Mouse (Mus musculus) embryonic facial prominence, embryonic 10.5 days (tissue): ENCODE measurements around the gene Ripor2. TPM values are rescaled to one million over a fixed set of nuclear protein-coding genes. Genes with fewer than 3 reads are reported as not detected.

Source experiments
- DNase-seq: peaks from one replicate; pipeline ENCODE4 v3.0.0-alpha.2; 2017; ENCODE audit warnings: low spot score
- H3K27ac ChIP-seq: fragments of 300-500 bp; sonication (generic); replicated peaks from 2 replicates; pipeline ENCODE4 v1.5.1; 2016; ENCODE audit warnings: mild to moderate bottlenecking
- H3K27me3 ChIP-seq: fragments of 300-500 bp; sonication (generic); replicated peaks from 2 replicates; pipeline ENCODE4 v1.6.1; 2016; ENCODE audit warnings: low read depth, mild to moderate bottlenecking; ENCODE audit not compliant: poor library complexity, severe bottlenecking
- H3K36me3 ChIP-seq: fragments of 300-500 bp; sonication (generic); replicated peaks from 2 replicates; pipeline ENCODE4 v1.6.1; 2016; ENCODE audit warnings: mild to moderate bottlenecking, moderate library complexity
- H3K4me1 ChIP-seq: fragments of 300-500 bp; sonication (generic); 2 replicates; pipeline ENCODE4 v1.6.1; 2016
- H3K4me3 ChIP-seq: fragments of 300-500 bp; sonication (generic); 2 replicates; pipeline ENCODE4 v1.5.1; 2016; ENCODE audit warnings: mild to moderate bottlenecking, moderate library complexity
- H3K9me3 ChIP-seq: fragments of 300-500 bp; sonication (generic); 2 replicates; pipeline ENCODE4 v1.6.1; 2016; ENCODE audit warnings: mild to moderate bottlenecking
- WGBS: fragments of 180-500 bp; shearing (Covaris S2); methylation state at CpG from one replicate; pipeline ENCODE4 v1.1.7; 2016; 5-methylcytosine and 5-hydroxymethylcytosine counted together
- polyA plus RNA-seq: library from polyadenylated mRNA; unstranded; fragments of >200 nt; fragmentation: Nextera tagmentation; extraction: Ambion mirVana; gene quantifications from 2 replicates; pipeline ENCODE4 v1.2.1, GENCODE M21; 2016

Gene Ripor2
- polyA plus RNA-seq, 1 experiment from 2014 or later = 2.6 TPM

DNA sequence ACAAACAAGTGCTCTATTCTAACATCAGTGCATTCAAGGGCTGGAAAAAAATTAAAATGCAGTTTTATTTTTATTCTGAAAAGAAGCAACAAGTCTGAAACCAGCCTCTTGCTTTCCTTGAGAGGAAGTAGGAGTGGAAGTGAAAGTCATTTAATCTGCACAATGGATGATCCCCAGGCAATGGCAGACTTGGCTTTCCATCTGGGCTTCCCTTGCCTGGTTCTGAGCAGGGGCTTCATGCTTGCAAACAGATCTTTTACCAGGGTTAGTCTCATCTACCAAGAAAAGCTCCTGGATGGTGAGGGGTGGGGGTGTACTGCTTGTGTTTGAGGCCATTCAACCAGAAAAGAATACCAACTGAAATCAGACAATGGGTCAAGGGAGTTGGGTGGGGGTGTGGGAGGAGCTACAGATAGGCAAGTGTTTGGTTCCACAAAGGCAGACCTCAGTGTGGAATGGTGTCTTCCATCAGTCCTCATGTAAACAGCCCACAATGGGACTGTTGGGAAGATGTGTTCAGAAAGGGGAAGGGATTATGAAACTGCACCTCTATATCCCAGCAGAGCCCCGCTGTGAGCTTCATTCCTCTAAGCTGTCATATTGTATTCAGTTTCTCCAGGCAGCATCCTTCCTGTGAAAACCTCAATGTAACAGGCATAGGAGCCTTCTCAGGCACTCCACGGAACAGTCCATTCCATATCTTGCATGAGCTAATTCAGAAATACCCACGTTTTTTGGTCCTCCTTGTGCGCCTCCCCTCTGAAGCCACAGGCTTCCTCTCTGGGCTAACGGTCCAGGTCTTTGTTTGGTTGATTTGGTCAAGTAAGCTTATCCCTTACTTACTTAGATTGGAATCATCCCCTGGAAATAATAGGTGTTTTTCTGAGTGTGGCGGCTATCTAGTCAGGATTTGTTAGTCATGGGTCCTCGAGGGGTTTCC is 59.8 kb downstream of the Ripor2 start:
- Histone ChIP-seq H3K27ac (no peak overlapping the region), H3K4me3 (no peak overlapping the region)
- DNase-seq = no peak

DNA sequence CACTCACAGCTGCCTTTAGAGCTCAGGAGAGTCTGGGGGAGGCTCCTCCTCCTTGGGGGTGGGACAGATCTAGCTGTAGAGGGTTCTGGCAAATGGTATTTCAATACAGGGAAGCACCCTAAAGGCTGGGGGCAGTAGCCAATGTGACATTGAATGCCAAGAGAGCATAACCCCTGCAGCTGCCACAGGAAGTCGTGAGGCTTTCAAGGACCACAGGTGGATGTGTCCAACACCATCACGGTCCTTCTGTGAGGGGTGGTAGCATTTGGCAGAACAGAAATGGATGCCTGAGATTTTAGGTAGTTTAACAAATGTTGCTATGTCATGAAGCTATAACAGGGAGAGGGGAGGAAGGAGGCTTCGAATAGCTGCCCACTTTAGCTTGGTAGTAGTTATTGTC is 63.2 kb downstream of the Ripor2 start:
- Histone ChIP-seq H3K4me3 (no peak overlapping the region), H3K9me3 (no peaks in the 10 kb centered on the region), H3K27ac (no peak overlapping the region), H3K36me3 (no peaks in the 10 kb centered on the region), H3K27me3 (peaks cover 15% of the 10 kb centered on the region), H3K4me1 (peaks cover 11% of the 10 kb centered on the region)
- 83% methylated on average over 3 of the region's 3 CpGs for WGBS
- no peak for DNase-seq

More for the DNA sequence above, 59.8 kb downstream of the Ripor2 start:
- Histone ChIP-seq H3K27me3 (peaks cover 49% of the 10 kb centered on the region), H3K9me3 (no peaks in the 10 kb centered on the region), H3K36me3 (no peaks in the 10 kb centered on the region), H3K4me1 (peaks cover 27% of the 10 kb centered on the region)
- WGBS = 49% methylated on average over 7 of the region's 7 CpGs

DNA sequence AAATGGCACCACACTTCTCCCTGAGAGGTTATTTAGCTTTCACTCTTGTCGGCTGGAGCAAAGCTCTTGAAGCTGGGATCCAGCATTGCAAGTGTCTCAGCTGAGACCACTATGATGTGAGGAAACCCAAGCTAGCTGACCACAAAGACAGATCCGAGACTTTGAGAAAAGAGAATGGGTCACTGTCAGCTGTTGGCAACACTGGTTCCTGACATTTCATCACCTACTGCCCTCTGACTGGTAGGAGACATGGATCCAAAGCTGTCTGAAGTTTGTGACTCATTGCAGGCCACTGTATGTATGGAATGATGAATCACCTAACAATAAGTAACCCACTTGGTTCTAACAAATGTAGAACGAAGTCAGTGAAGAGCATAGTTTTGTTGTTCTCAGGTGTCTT is 64.3 kb downstream of the Ripor2 start:
- DNase-seq = no peak
- 82% methylated on average over 3 of the region's 3 CpGs for WGBS
- H3K27ac ChIP-seq = no peak overlapping the region
- no peaks in the 10 kb centered on the region for H3K9me3 ChIP-seq
- peaks cover 11% of the 10 kb centered on the region for H3K4me1 ChIP-seq
- H3K36me3 ChIP-seq = no peaks in the 10 kb centered on the region
- H3K4me3 ChIP-seq = no peak overlapping the region
- peaks cover 3% of the 10 kb centered on the region; the same call in 1 of the 2 replicates for H3K27me3 ChIP-seq

DNA sequence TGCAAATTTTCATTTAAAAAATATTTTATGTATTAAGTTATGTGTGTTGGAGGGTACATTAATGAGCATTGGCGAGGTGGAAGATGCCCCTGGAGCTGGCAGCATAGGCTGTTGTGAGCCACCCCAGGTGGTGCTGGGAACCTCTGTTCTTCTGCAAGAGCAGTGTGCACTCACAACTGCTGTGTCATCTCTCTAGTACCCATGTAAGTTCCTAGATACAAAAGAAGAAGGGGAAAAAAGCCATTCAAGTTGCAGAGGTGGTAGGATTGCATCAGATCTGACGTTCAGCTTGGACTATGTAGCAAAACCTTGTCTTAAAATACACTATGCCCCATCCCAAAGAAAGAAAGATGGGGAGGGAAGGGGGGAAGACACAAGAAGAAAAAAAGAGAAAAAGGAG is 65.5 kb downstream of the Ripor2 start:
- H3K4me3 ChIP-seq = no peak overlapping the region
- peaks cover 7% of the 10 kb centered on the region for H3K4me1 ChIP-seq
- WGBS = 87% methylated on average over 2 of the region's 2 CpGs
- DNase-seq = no peak
- no peak overlapping the region for H3K27ac ChIP-seq
- no peaks in the 10 kb centered on the region for H3K27me3 ChIP-seq
- no peaks in the 10 kb centered on the region for H3K9me3 ChIP-seq
- no peaks in the 10 kb centered on the region for H3K36me3 ChIP-seq

DNA sequence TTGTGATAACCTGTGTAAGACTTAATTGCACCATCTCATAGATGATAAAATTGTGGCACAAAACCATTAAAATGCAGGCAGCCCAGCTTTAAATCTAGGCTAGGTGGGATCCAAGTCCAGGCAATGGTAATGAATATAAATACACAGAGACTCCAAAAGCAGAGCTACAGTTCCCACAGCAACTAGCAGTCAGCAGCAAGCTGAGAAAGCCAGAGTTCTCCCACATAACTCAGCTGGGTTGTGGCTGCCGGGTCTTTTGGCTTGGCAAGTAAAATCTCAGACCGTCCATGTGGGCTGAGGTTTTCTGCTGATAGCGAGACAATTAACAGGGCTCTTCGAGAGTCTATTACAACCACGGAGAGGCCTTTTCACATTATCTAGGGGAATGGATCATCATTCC is 66.0 kb downstream of the Ripor2 start:
- Histone ChIP-seq H3K27me3 (no peaks in the 10 kb centered on the region), H3K4me3 (no peak overlapping the region), H3K36me3 (no peaks in the 10 kb centered on the region), H3K27ac (no peak overlapping the region), H3K9me3 (no peaks in the 10 kb centered on the region), H3K4me1 (peaks cover 7% of the 10 kb centered on the region)
- 82% methylated on average over 5 of the region's 5 CpGs for WGBS
- DNase-seq = no peak

DNA sequence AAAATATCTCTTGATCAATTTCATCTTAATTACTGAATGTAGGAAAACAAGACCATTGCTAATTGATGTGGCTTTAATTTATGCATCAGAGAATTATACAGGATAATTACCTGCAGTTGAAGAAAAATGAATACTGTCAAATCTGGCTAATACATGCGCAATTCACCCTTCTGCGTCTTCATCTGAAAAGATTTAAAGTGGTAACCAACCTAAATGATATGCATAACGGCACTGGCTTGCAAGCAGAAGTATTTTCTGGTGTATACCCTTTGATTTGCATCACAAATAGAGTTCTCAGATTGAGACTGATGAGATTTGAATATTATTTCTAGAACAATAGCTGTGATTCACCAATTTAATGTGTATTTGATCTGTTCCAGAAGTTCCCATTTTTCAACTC is 66.7 kb downstream of the Ripor2 start:
- Histone ChIP-seq H3K4me1 (peaks cover 7% of the 10 kb centered on the region), H3K4me3 (no peak overlapping the region), H3K9me3 (no peaks in the 10 kb centered on the region), H3K27me3 (no peaks in the 10 kb centered on the region), H3K27ac (no peak overlapping the region), H3K36me3 (no peaks in the 10 kb centered on the region)
- DNase-seq = no peak
- 93% methylated on average over 3 of the region's 3 CpGs for WGBS

DNA sequence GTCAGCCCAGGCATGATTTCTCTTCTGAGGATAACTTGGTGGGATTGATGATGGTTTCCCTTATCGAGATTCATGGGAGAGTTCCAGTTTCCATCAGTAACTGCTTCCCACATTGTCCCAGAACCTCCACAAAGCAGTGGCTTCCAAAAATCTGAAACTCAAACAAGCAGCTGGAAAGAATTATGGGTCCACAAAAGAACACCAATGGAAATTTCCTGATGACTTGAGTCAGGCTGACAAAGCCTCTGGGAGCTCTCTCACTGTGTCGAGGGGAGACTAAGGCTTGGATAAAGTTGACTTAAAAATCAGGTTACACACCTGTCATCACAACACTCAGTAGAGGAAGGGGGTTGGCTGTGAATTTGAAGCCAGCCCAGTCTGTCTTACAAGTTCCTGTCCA is 67.1 kb downstream of the Ripor2 start:
- Histone ChIP-seq H3K4me1 (peaks cover 5% of the 10 kb centered on the region; the same call in 1 of the 2 replicates), H3K27ac (no peak overlapping the region), H3K4me3 (no peak overlapping the region), H3K27me3 (no peaks in the 10 kb centered on the region), H3K36me3 (no peaks in the 10 kb centered on the region), H3K9me3 (no peaks in the 10 kb centered on the region)
- DNase-seq = no peak
- 53% methylated on average over 2 of the region's 2 CpGs for WGBS

DNA sequence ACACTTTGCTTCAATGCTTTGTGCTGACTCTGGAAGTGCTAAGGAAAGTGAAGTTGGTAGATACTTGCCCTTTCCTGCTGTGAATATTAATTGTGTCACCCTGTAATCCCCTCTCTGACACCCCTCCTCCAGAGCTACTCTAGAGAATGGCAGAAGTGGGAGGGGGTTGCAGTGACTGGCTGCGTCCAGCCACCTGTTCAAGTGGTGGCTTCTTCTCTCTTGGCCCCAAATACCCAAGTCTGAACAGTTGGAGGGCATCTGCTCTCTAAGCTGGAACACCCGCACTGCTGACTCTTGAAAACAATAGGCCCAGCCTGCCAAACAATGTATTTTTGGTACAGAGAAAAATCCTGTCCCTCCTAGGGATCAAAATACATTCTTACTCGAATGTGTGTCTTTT is 69.0 kb downstream of the Ripor2 start:
- H3K9me3 ChIP-seq = no peaks in the 10 kb centered on the region
- H3K4me3 ChIP-seq = no peak overlapping the region
- DNase-seq = no peak
- H3K27ac ChIP-seq = no peak overlapping the region
- H3K36me3 ChIP-seq = no peaks in the 10 kb centered on the region
- H3K27me3 ChIP-seq = no peaks in the 10 kb centered on the region
- 74% methylated on average over 3 of the region's 3 CpGs for WGBS
- peaks cover 5% of the 10 kb centered on the region; the same call in 1 of the 2 replicates for H3K4me1 ChIP-seq

DNA sequence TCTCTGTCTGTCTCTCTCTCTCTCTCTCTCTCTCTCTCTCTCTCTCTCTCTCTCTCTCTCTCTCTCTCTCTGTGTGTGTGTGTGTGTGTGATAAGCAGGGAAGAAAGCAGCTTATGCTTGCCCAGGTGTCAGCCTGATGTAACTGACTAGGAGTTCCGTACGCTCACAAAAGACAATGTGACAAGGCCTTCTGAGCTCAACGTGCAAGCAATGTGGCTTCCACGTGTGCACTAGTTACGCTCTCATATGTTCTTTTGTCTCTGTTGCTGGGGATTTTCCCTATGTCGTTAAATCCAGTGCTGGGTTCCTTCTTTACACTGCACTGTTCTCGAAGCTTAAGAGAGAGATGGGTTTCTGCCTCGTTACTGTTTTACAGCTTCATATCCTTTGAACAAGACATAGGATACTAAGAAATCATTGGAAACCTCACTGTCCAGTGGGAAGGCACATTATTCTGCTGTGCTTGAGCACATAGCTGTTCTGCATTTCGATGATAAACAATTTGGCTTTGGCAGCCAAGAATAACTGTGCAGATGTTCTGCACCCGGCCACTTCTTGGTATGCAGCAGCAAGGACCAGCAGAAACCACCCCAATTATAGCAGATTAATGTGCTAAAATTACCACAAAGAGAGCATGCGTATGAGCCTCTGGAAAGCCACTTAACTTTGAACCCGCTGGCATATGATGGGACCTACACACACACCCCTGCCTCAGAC is 73.1 kb downstream of the Ripor2 start:
- Histone ChIP-seq H3K36me3 (no peaks in the 10 kb centered on the region), H3K27me3 (no peaks in the 10 kb centered on the region), H3K9me3 (no peaks in the 10 kb centered on the region), H3K27ac (no peak overlapping the region; the same call in 1 of the 2 replicates), H3K4me3 (no peak overlapping the region), H3K4me1 (peaks cover 10% of the 10 kb centered on the region)
- no peak for DNase-seq
- 79% methylated on average over 12 of the region's 12 CpGs for WGBS

DNA sequence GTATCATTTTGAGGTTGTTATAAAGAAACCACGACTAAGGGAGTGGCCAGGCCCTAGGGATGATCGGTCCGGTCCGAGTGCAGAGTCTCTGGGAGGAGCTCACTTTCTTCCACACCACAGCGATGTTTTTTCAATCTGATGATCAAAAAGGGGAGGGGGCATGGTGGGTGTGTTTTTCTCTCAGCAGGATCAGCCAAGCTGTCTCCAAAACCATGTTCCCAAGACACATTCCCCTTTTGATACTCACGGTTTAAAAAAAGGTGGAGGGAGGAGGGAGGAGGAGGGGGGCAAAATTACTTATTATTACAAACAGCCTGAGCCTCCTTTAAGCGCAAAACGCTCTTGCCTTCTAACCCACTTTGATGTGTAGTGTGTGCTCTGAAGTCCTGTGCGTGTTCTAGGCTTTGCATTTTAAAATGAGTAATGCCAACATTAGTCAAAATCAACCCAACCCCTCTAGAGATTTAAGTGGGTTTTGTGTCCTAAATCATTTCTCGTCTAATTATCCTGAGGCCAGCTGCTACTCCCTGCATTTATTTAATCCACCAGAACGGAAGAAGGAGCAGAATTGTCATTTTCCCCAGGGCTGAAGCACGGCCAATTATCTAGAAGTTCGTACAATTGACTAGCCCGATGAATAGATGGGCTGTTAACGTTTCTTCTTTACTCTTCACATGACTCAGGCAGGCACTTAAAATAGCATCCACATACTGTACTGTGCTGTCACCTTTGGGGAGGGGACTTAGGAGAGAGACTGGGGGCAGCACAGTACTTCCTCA is 74.9 kb downstream of the Ripor2 start:
- H3K4me1 ChIP-seq = peaks cover 10% of the 10 kb centered on the region
- DNase-seq = no peak
- H3K27me3 ChIP-seq = no peaks in the 10 kb centered on the region
- no peaks in the 10 kb centered on the region for H3K9me3 ChIP-seq
- no peak overlapping the region for H3K27ac ChIP-seq
- H3K36me3 ChIP-seq = no peaks in the 10 kb centered on the region
- 36% methylated on average over 15 of the region's 15 CpGs for WGBS
- 0 out of 2 replicates have a peak overlapping the region, but pooled peaks have one; percentile 8 for H3K4me3 ChIP-seq

DNA sequence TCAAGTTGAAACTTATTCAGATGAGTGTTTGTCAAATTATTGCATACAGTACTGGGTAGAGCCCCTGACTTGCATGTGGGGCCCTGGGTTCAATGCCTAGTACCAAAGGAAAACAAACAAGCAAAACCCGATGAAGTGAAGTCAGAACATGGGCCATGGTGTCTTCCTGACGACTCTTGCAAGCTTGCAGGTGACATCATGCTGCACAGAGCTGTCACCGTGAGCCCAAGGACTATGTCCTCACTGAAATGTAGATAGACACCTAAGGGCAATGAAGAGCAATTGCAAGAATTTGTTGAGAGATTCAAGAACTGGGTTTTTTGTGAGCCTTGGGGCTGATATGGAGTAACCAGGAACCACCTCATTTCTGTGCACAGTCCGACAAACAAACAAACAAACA is 84.8 kb downstream of the Ripor2 start:
- Histone ChIP-seq H3K9me3 (no peaks in the 10 kb centered on the region), H3K4me3 (no peak overlapping the region), H3K36me3 (no peaks in the 10 kb centered on the region), H3K27me3 (no peaks in the 10 kb centered on the region), H3K4me1 (no peaks in the 10 kb centered on the region), H3K27ac (no peak overlapping the region)
- 86% methylated on average over 4 of the region's 4 CpGs for WGBS
- DNase-seq = no peak

DNA sequence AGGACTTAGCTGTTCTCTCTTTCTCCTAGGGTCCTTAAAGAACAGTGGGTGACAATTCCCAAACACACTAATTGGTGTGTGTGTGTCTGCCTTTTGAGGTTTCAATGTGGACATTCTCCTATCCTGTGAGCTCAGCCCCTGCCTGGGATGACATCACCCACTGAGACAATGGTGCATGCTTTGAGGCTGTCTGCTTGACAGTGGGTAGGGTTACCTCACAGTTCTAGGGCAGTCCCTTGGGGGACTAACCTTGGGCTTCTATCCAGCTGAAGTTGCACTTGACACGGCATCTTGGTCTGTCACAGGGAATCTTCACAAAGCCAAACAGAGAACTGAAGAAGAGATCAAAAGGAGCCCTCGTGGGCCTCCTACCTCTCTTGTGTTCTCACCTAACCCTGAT is 86.6 kb downstream of the Ripor2 start:
- no peak overlapping the region for H3K27ac ChIP-seq
- H3K4me3 ChIP-seq = no peak overlapping the region
- WGBS = 52% methylated on average over 2 of the region's 2 CpGs
- H3K9me3 ChIP-seq = no peaks in the 10 kb centered on the region
- no peaks in the 10 kb centered on the region for H3K27me3 ChIP-seq
- no peaks in the 10 kb centered on the region for H3K4me1 ChIP-seq
- DNase-seq = no peak
- H3K36me3 ChIP-seq = no peaks in the 10 kb centered on the region
